Comparison of ENCODE assay signal across 7 mouse cellular contexts in the genomic region with DNA sequence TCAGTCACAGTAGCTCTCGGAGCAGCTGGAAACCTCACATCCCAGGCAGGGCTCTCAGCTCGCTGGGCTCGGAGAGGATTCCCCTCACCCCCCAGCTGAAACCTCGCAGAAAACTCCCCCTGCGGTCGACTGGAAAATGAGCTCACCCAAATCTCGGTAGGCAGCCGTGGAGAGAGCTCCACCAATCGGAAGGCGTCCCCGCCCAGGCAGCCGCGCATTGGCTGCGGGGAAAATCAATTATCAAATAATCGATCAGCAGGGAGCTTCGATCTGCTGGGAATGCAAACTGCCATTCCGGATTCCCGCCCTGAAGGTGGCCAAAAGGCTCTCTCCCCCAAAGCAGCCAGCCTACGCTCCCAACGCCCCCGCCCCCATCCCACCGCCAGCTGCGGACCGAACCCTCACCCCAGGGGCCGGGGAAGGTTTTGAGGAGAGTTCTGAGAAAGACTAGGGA. TPM values are rescaled to one million over a fixed set of nuclear protein-coding genes. Genes with fewer than 3 reads are reported as not detected.
DNase-seq lines count a peak whose midpoint lies in the region; ATAC-seq and TF ChIP-seq lines count a peak whose summit lies in the region.

No protein-coding gene starts in this region.

- H3K9ac ChIP-seq in embryonic facial prominence, embryonic 14.5 days (ENCODE audit: low read depth, low read length) = peak overlapping the region; percentile 98
- peak overlapping the region; percentile 93 for H3K9ac ChIP-seq in kidney, embryonic 14.5 days (ENCODE audit: low read depth, low read length)
- H3K9ac ChIP-seq in limb, embryonic 15.5 days = no peak overlapping the region
- peak overlapping the region; percentile 79 for H3K9ac ChIP-seq in midbrain, postnatal 0 days (replicated peaks; ENCODE audit: low read length, poor library complexity, severe bottlenecking)

- H3K9me3 ChIP-seq in embryonic facial prominence, embryonic 14.5 days (ENCODE audit: control insufficient read depth, low read length) = no peaks in the 10 kb centered on the region
- no peaks in the 10 kb centered on the region for H3K9me3 ChIP-seq in kidney, embryonic 14.5 days (ENCODE audit: control insufficient read depth, low read length)
- H3K9me3 ChIP-seq in limb, embryonic 15.5 days = no peaks in the 10 kb centered on the region
- no peaks in the 10 kb centered on the region for H3K9me3 ChIP-seq in midbrain, postnatal 0 days (ENCODE audit: low read length)

- 0 out of 2 replicates have a peak, but pooled peaks cover 9% of the 10 kb centered on the region for H3K27me3 ChIP-seq in embryonic facial prominence, embryonic 14.5 days (replicated peaks; ENCODE audit: control insufficient read depth, insufficient read depth, low read length)
- H3K27me3 ChIP-seq in kidney, embryonic 14.5 days (ENCODE audit: control insufficient read depth, insufficient read depth, low read length) = no peaks in the 10 kb centered on the region
- H3K27me3 ChIP-seq in limb, embryonic 15.5 days = peaks cover 48% of the 10 kb centered on the region
- H3K27me3 ChIP-seq in midbrain, postnatal 0 days (ENCODE audit: insufficient read depth, low read length) = peaks cover 3% of the 10 kb centered on the region; the same call in 1 of the 2 replicates

- no peaks in the 10 kb centered on the region for H3K4me1 ChIP-seq in bone marrow, adult 2 months (ENCODE audit: control insufficient read depth, insufficient read depth, low read length)
- 0 out of 2 replicates have a peak, but pooled peaks cover 4% of the 10 kb centered on the region for H3K4me1 ChIP-seq in embryonic facial prominence, embryonic 14.5 days (ENCODE audit: control insufficient read depth, insufficient read depth, low read length)
- peaks cover 13% of the 10 kb centered on the region for H3K4me1 ChIP-seq in kidney, embryonic 14.5 days (ENCODE audit: control insufficient read depth, insufficient read depth, low read length)
- H3K4me1 ChIP-seq in limb, embryonic 15.5 days = peaks cover 22% of the 10 kb centered on the region
- H3K4me1 ChIP-seq in midbrain, postnatal 0 days (ENCODE audit: insufficient read depth, low read length) = no peaks in the 10 kb centered on the region

- TF ChIP-seq CTCF in bone marrow, adult 2 months (IDR thresholded peaks at IDR 0.05; ENCODE audit: control insufficient read depth, insufficient read depth, low read length) = no peak
- peak; percentile 55 for TF ChIP-seq CTCF in midbrain, postnatal 0 days (IDR thresholded peaks at IDR 0.05)

- no peak; the same call in 1 of the 2 replicates for TF ChIP-seq POLR2A in bone marrow, adult 2 months (IDR thresholded peaks at IDR 0.05; ENCODE audit: borderline replicate concordance, control insufficient read depth, low read depth, low read length)

- DNase-seq in embryonic facial prominence, embryonic 14.5 days (ENCODE audit: low spot score) = peak; percentile 98
- DNase-seq in heart, adult 9 months (ENCODE audit: low spot score in 2 of 2) = peak; percentile 96 to 99
- DNase-seq in midbrain, postnatal 0 days (ENCODE audit: low spot score) = peak; percentile 98
- peak; percentile 44 to 70 for DNase-seq in spleen, postnatal 14 days (ENCODE audit: low spot score in 2 of 2)

- no peak overlapping the region for H3K27ac ChIP-seq in bone marrow, adult 2 months (ENCODE audit: control insufficient read depth, insufficient read depth, low read depth, low read length, poor library complexity)
- H3K27ac ChIP-seq in embryonic facial prominence, embryonic 14.5 days (replicated peaks; ENCODE audit: low read depth, low read length) = peak overlapping the region; percentile 99
- peak overlapping the region; percentile 99 for H3K27ac ChIP-seq in kidney, embryonic 14.5 days (ENCODE audit: low read depth, low read length)
- peak overlapping the region; percentile 90 for H3K27ac ChIP-seq in limb, embryonic 15.5 days
- peak overlapping the region; percentile 89 for H3K27ac ChIP-seq in midbrain, postnatal 0 days (ENCODE audit: low read depth, low read length)

- peak; percentile 87 for ATAC-seq in embryonic facial prominence, embryonic 14.5 days (ENCODE audit: low read depth)
- peak; percentile 80 for ATAC-seq in kidney, embryonic 14.5 days (ENCODE audit: low FRiP score, low TSS enrichment)
- ATAC-seq in limb, embryonic 15.5 days (ENCODE audit: insufficient number of reproducible peaks, low FRiP score, low TSS enrichment, low read depth) = peak; percentile 92
- peak; percentile 87 for ATAC-seq in midbrain, postnatal 0 days (ENCODE audit: low FRiP score)

- H3K36me3 ChIP-seq in embryonic facial prominence, embryonic 14.5 days (ENCODE audit: control insufficient read depth, insufficient read depth, low read length) = peaks cover 3% of the 10 kb centered on the region; the same call in 1 of the 2 replicates
- H3K36me3 ChIP-seq in kidney, embryonic 14.5 days (ENCODE audit: control insufficient read depth, insufficient read depth, low read length) = peaks cover 9% of the 10 kb centered on the region; the same call in 1 of the 2 replicates
- H3K36me3 ChIP-seq in limb, embryonic 15.5 days = no peaks in the 10 kb centered on the region
- no peaks in the 10 kb centered on the region for H3K36me3 ChIP-seq in midbrain, postnatal 0 days (ENCODE audit: insufficient read depth, low read length)

- H3K4me3 ChIP-seq in bone marrow, adult 2 months (replicated peaks; ENCODE audit: control insufficient read depth, low read depth, low read length) = peak overlapping the region; percentile 57
- H3K4me3 ChIP-seq in embryonic facial prominence, embryonic 14.5 days (ENCODE audit: low read depth, low read length) = peak overlapping the region; percentile 73
- H3K4me3 ChIP-seq in kidney, embryonic 14.5 days (ENCODE audit: low read length) = peak overlapping the region; percentile 73
- peak overlapping the region; percentile 56 for H3K4me3 ChIP-seq in limb, embryonic 15.5 days
- H3K4me3 ChIP-seq in midbrain, postnatal 0 days (ENCODE audit: low read depth, low read length) = peak overlapping the region; percentile 68

- under 1% methylated on average over 25 of the region's 25 CpGs for WGBS in bone marrow, adult 2 months
- WGBS in embryonic facial prominence, embryonic 14.5 days = 1% methylated on average over 25 of the region's 25 CpGs
- WGBS in kidney, embryonic 14.5 days = under 1% methylated on average over 25 of the region's 25 CpGs
- under 1% methylated on average over 25 of the region's 25 CpGs for WGBS in limb, embryonic 15.5 days
- under 1% methylated on average over 25 of the region's 25 CpGs for whole genome bisulfite sequencing in midbrain, postnatal 0 days

- H3K4me2 ChIP-seq in embryonic facial prominence, embryonic 14.5 days (ENCODE audit: low read depth, low read length) = peak overlapping the region; percentile 90
- H3K4me2 ChIP-seq in kidney, embryonic 14.5 days (replicated peaks; ENCODE audit: low read depth, low read length) = peak overlapping the region; percentile 73
- H3K4me2 ChIP-seq in limb, embryonic 15.5 days = peak overlapping the region; percentile 91
- H3K4me2 ChIP-seq in midbrain, postnatal 0 days (ENCODE audit: low read depth, low read length, poor library complexity, severe bottlenecking) = peak overlapping the region; percentile 98

RNA-seq across cellular contexts. Expression of a gene that starts 1.6 kb away (rescaled TPM):
- polyA plus RNA-seq in bone marrow, adult 2 months (2011; ENCODE audit: insufficient read depth, insufficient read length, low replicate concordance, missing spikeins) = 5.5 and 7.8 TPM in 2 replicates
- polyA plus RNA-seq in embryonic facial prominence, embryonic 14.5 days (2014; fragmentation: Nextera tagmentation; extraction: Ambion mirVana) = 46.3 and 51.5 TPM in 2 replicates
- polyA plus RNA-seq in kidney, embryonic 14.5 days (2014; fragmentation: Nextera tagmentation; extraction: Ambion mirVana) = 54.6 and 109 TPM in 2 replicates
- 16.3 and 17.1 TPM in 2 replicates for polyA plus RNA-seq in limb, embryonic 15.5 days (2015; fragmentation: Nextera tagmentation; extraction: Ambion mirVana)
- total RNA-seq in midbrain, postnatal 0 days (2014; rRNA removed) = 28.6 and 40.1 TPM in 2 replicates
- polyA plus RNA-seq in midbrain, postnatal 0 days (2015; fragmentation: Nextera tagmentation; extraction: Ambion mirVana) = 16.1 and 18.8 TPM in 2 replicates
